Mouse (Mus musculus) thymus, adult 18-20 months (tissue): Measurements from ENCODE around the gene Mthfd1l.
"Not testable (repeated sequence)": the region's sequence is repeated elsewhere in the genome, so short reads cannot be mapped to it uniquely, and the experiment has no call there.

Experiments
- DNase-seq, 2 experiments: peaks; one replicate each; pipeline ENCODE4 v3.0.0; 2022; ENCODE audit warnings: mixed read lengths in 2 of 2

Mthfd1l gene

DNA sequence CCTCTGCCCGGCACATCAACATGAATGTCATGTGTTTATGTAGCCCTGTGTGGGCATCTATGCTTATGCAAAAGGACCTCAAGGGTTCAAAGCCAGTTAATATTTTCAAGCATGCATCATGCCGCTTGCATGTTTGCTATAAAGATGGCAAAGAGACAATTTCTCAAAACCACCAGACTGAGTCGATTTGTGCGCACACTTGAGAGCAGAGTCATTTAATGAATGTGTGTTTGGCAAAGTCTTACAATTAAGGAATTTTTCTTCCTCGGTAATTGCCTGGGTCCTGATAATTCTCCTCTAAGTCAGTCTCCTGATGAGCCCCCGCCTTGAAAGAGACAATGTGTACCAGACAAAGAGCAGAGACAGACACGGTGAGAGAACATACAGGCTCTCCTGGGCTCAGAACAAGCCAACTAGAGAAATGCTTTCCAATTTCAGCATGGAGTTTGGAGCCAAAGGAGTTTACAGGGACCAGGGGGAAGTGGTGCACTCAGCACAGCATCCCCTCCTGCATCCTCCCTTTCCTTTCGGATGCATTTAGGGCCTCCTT is 186.7 kb downstream of the Mthfd1l start:
- DNase-seq: no peak

- DNase-seq: no peak
Observed at GRCm38 (mm10) chr10:4160242-4160785, 187.4 kb downstream of the Mthfd1l start.

DNA sequence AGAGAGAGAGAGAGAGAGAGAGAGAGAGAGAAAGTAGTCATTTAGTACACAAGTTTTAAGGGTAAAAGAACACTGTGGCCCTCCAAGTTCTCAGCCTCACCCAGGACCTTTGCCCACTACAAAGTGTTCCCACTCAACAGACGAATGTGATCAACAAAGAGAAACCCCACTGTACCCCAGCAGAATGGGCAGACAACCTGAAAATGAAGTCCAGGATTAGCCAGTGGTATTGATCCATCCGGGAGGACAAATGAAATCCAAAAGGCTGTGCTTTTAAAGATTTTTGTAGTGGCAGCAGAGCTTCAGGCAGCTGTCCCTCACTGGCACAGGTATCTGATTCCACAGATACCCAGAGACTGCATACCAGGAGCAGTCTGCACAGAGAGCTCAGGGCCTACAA is 189.1 kb downstream of the Mthfd1l start:
- DNase-seq: no peak

DNA sequence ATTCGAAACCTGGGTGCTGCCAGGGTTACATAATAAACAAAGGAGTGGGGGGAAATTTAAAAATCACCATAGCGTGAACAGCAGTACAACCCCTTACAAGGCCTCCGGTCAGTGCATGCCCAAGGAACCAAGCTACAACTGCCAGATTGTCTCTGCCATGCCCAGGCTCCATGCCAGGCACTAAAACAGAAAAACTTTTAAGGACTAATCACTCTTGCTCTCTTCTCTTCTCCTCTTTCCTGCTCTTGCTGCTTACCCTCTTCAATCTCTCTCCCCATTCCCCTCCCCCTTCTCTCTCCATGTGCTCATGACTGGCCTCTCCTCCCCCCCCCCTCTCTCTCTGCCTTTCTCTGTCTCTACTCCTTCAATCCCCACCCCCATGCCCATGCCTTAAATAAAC is 190.1 kb downstream of the Mthfd1l start:
- no peak for DNase-seq

DNA sequence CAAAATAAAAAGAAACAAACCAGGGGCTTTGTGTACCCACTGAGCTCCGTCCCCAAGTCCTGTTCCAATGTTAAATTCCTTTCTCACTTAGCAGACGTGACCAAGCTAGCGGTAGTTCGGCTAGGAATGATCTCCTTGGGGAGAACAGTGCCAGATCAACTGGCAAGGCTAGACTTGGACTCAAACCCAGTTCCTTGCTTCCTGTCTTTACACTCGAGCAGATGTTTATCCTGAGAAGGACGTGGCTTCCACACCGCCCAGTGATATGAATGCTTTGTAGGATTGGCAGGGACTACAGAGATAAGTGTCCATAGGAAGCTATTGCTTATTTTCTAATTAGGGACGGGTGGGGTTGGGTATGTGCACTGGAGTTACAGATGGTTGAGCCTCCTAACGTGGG is 191.8 kb downstream of the Mthfd1l start:
- DNase-seq: no peak

GRCm38 (mm10) chr10:4168222-4168798 is 195.4 kb downstream of the Mthfd1l start:
- no peak for DNase-seq

- DNase-seq: no peak
Observed at GRCm38 (mm10) chr10:4174229-4174628, 201.3 kb downstream of the Mthfd1l start.

DNA sequence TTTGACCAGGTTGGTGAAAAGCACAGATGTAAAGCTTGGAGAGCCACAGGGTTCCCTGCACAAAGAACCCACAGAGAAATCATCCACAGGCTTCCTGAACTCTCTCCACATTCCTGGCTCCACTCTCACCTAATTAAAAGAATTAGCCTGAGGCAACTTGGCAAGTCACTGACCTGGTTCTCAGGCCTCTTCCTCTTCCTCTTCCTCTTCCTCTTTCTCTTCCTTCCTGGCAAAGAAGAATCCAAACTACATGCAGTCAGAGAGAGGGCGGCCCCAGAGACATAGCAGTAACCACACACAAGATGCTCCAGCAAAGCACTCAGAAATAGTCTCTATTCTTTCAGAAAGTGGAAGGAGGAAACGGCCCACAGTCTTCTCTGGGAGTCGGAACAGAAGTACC is 201.8 kb downstream of the Mthfd1l start:
- no peak for DNase-seq

GRCm38 (mm10) chr10:4177285-4177684 is 204.4 kb downstream of the Mthfd1l start:
- no peak for DNase-seq

DNA sequence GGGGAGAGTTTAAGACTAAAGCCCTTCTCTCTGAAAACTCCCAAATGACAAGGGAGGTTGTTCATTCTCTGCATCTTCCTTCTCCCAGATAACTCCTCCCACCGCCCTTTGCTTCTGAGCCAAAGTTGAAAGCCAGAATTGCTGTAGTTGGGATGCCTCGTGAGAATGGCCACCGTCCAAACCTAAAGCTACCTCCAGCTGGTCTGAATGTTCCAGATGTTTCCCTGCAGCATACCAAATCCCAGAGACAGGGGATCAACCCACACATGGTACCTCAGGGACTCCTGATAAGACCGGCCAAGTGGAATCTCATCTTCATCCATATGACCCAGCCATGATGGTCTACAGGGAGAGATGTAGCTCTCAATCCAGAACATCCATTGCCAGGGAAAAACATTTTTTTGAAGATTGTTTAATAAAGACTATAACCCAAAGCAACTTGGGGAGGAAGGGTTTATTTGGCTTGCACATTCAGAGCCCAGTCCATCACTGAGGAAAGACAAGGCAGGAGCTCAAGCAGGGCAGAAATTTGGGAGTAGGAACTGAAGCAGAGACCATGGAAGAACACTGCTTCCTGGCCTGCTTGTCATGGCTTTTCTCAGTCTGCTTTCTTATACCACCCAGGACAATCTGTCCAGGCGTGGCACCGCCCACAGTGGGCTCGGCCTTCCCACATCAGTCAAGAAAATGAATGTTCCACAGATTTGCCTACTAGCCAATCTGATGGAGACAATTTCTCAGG is 206.3 kb downstream of the Mthfd1l start:
- no peak for DNase-seq

- DNase-seq: no peak
Observed at GRCm38 (mm10) chr10:4181953-4182352, 209.0 kb downstream of the Mthfd1l start.

GRCm38 (mm10) chr10:4182406-4182805 is 209.5 kb downstream of the Mthfd1l start:
- DNase-seq: no peak

GRCm38 (mm10) chr10:4188614-4189402 is 215.9 kb downstream of the Mthfd1l start:
- no peak for DNase-seq

GRCm38 (mm10) chr10:4189422-4189821 is 216.5 kb downstream of the Mthfd1l start:
- no peak for DNase-seq

- no peak for DNase-seq
Observed at GRCm38 (mm10) chr10:4198978-4199377, 226.1 kb downstream of the Mthfd1l start.

GRCm38 (mm10) chr10:4199926-4200325 is 227.0 kb downstream of the Mthfd1l start:
- no peak for DNase-seq

GRCm38 (mm10) chr10:4200546-4201104 is 227.7 kb downstream of the Mthfd1l start:
- DNase-seq: no peak

DNA sequence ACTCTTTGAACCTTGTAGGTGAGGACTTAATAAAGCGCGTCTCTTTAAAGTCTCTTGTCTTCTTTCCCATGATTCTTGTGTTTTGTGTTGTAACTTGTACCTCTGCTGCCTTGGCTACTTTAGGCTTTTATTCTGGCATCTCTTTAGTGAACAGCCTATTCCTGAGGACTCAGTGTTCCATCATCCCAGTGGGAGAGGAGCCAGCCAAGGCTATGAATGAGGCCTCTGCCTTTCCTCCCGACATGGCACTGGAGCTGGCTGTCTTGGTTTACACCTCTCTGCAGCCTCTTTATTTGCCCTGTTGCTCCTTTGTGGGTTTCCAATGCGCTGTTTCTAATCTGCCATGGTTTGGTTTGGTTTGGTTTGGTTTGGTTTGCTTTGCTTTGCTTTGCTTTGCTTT is 228.2 kb downstream of the Mthfd1l start:
- no peak for DNase-seq

- not testable (repeated sequence) for DNase-seq
Observed at GRCm38 (mm10) chr10:4203651-4204050, 230.7 kb downstream of the Mthfd1l start.

- no peak for DNase-seq
Observed at GRCm38 (mm10) chr10:4209040-4209439, 236.1 kb downstream of the Mthfd1l start.

- no peak for DNase-seq
Observed at GRCm38 (mm10) chr10:4210313-4211066, 237.6 kb downstream of the Mthfd1l start.

GRCm38 (mm10) chr10:4211067-4211447 is 238.1 kb downstream of the Mthfd1l start:
- no peak for DNase-seq
